8 mouse cellular contexts compared by ENCODE assay signal in genomic region chr2:166793542-166794214, GRCm38 (mm10). TPM values are rescaled to one million over a fixed set of nuclear protein-coding genes. Genes with fewer than 3 reads are reported as not detected.
DNase-seq lines count a peak whose midpoint lies in the region; ATAC-seq lines count a peak whose summit lies in the region.
"Not testable (repeated sequence)": the region's sequence is repeated elsewhere in the genome, so short reads cannot be mapped to it uniquely, and the experiment has no call there.

No protein-coding gene starts in this region.

- H3K27ac ChIP-seq in intestine, embryonic 14.5 days (ENCODE audit: low read depth) = peak overlapping the region; percentile 54
- H3K27ac ChIP-seq in midbrain, embryonic 10.5 days (replicated peaks) = peak overlapping the region; percentile 89

- H3K4me3 ChIP-seq in intestine, embryonic 14.5 days (ENCODE audit: low read depth, low read length) = peak overlapping the region; percentile 63
- H3K4me3 ChIP-seq in midbrain, embryonic 10.5 days = peak overlapping the region; percentile 82

- ATAC-seq in intestine, embryonic 14.5 days (replicated peaks; ENCODE audit: low FRiP score, low TSS enrichment, low read depth) = peak; percentile 94

- under 1% methylated on average over 76 of the region's 76 CpGs for WGBS in intestine, embryonic 14.5 days
- under 1% methylated on average over 76 of the region's 76 CpGs for WGBS in midbrain, embryonic 10.5 days

- DNase-seq in adrenal gland, adult (ENCODE audit: inconsistent age in 2 of 2, low spot score in 1 of 2) = peak; percentile 88 to 96
- peak; percentile 87 for DNase-seq in embryo, embryonic 10.5 days (ENCODE audit: low spot score)
- DNase-seq in gastrocnemius, postnatal 14 days = peak; percentile 84
- DNase-seq in intestine, embryonic 14.5 days (ENCODE audit: low spot score) = peak; percentile 90
- peak; percentile 82 to 84 for DNase-seq in left cerebral cortex, postnatal 36 days (ENCODE audit: low spot score in 2 of 2)
- DNase-seq in midbrain, embryonic 10.5 days (ENCODE audit: low spot score) = peak; percentile 84
- DNase-seq in right cerebral cortex, postnatal 4 days = peak; percentile 82
- peak; percentile 84 for DNase-seq in yolk sac, embryonic 10.5 days (ENCODE audit: low spot score)

- intact Hi-C loops in gastrocnemius, postnatal 14 days (cut with DNase I; ENCODE audit: low total_unique reads) = not testable (repeated sequence)
- intact Hi-C loops in left cerebral cortex, postnatal 36 days (cut with DNase I) = loop anchor here (2.0 kb wide), 1 partner anchor 1301 kb away; the partner anchor contains the start of gene Trp53rka

- H3K9ac ChIP-seq in intestine, embryonic 14.5 days (ENCODE audit: low read length) = peak overlapping the region; percentile 72

- H3K4me2 ChIP-seq in intestine, embryonic 14.5 days (ENCODE audit: low read length) = peak overlapping the region; percentile 44

- H3K36me3 ChIP-seq in intestine, embryonic 14.5 days (ENCODE audit: control insufficient read depth, insufficient read depth, low read length) = peaks cover 26% of the 10 kb centered on the region
- H3K36me3 ChIP-seq in midbrain, embryonic 10.5 days = peaks cover 32% of the 10 kb centered on the region

- H3K4me1 ChIP-seq in intestine, embryonic 14.5 days (replicated peaks; ENCODE audit: control insufficient read depth, insufficient read depth, low read length) = not testable (repeated sequence)
- peaks cover 31% of the 10 kb centered on the region for H3K4me1 ChIP-seq in midbrain, embryonic 10.5 days

- H3K9me3 ChIP-seq in intestine, embryonic 14.5 days (ENCODE audit: control insufficient read depth, low read length); midbrain, embryonic 10.5 days (replicated peaks): not testable (repeated sequence)

- not testable (repeated sequence) for H3K27me3 ChIP-seq in intestine, embryonic 14.5 days (replicated peaks; ENCODE audit: control insufficient read depth, insufficient read depth, low read length); midbrain, embryonic 10.5 days (ENCODE audit: low read depth, poor library complexity, severe bottlenecking)

RNA-seq across cellular contexts. Expression of gene Trp53rkb, which starts 1.3 kb away (rescaled TPM):
- total RNA-seq in gastrocnemius, postnatal 14 days (2021) = 1 to 10 TPM; 3.1 to 4.3 TPM
- polyA plus RNA-seq in intestine, embryonic 14.5 days (2014; fragmentation: Nextera tagmentation; extraction: Ambion mirVana) = 6.5 and 8.9 TPM in 2 replicates
- 1 to 10 TPM; 5.7 to 6.5 TPM for total RNA-seq in left cerebral cortex, postnatal 36 days (2021)
- polyA plus RNA-seq in midbrain, embryonic 10.5 days (2016; fragmentation: Nextera tagmentation; extraction: Ambion mirVana) = 10.0 and 12.7 TPM in 2 replicates

RNA-seq across cellular contexts. Expression of gene Arfgef2, which starts 11.7 kb away (rescaled TPM):
- 10 to 100 TPM; 18.5 to 20.7 TPM for total RNA-seq in gastrocnemius, postnatal 14 days (2021)
- 8.1 and 9.3 TPM in 2 replicates for polyA plus RNA-seq in intestine, embryonic 14.5 days (2014; fragmentation: Nextera tagmentation; extraction: Ambion mirVana)
- total RNA-seq in left cerebral cortex, postnatal 36 days (2021) = 10 to 100 TPM; 59.0 to 59.3 TPM
- polyA plus RNA-seq in midbrain, embryonic 10.5 days (2016; fragmentation: Nextera tagmentation; extraction: Ambion mirVana) = 4.2 and 5.3 TPM in 2 replicates

Comparison
In these comparisons a context has a peak if more than half of its experiments do, and no peak if none do; other contexts are left out.
1. Peak in every context shown above with its lines: DNase-seq, ATAC-seq, H3K4me3 ChIP-seq and H3K27ac ChIP-seq.